Mouse (Mus musculus) yolk sac, embryonic 10.5 days (tissue): ENCODE results near the gene Cyp2c67.
"Not testable (repeated sequence)": the region's sequence is repeated elsewhere in the genome, so short reads cannot be mapped to it uniquely, and the experiment has no call there.

ENCODE experiments used
- DNase-seq: peaks from one replicate; pipeline ENCODE4 v3.0.0-alpha.2; 2017; ENCODE audit warnings: low spot score

Cyp2c67 gene

GRCm38 (mm10) chr19:39648938-39649337 lies at the start of gene Cyp2c67:
TSS of gene Cyp2c67 (minus strand) at chr19:39649051.
- no peak for DNase-seq

GRCm38 (mm10) chr19:39665650-39666049 lies 16.8 kb upstream of the Cyp2c67 start:
- not testable (repeated sequence) for DNase-seq

- DNase-seq: no peak
Measured at GRCm38 (mm10) chr19:39652381-39652780, 3.5 kb upstream of the Cyp2c67 start.

- DNase-seq: no peak
Measured at GRCm38 (mm10) chr19:39647519-39647918, 1.3 kb downstream of the Cyp2c67 start.

- DNase-seq: not testable (repeated sequence)
Measured at GRCm38 (mm10) chr19:39644551-39644950, 4.3 kb downstream of the Cyp2c67 start.
